Mouse (Mus musculus) ZHBTc4 (cell line): ENCODE data around the gene Slc7a11.

Experiments
- DNase-seq: peaks from one replicate; pipeline ENCODE4 v3.0.0-alpha.2; 2011; ENCODE audit warnings: low read depth, low spot score

The Slc7a11 gene

GRCm38 (mm10) chr3:50186369-50186768 is 257.0 kb downstream of the Slc7a11 start:
- DNase-seq = no peak

GRCm38 (mm10) chr3:50185879-50186278 is 257.5 kb downstream of the Slc7a11 start:
- no peak for DNase-seq

DNA sequence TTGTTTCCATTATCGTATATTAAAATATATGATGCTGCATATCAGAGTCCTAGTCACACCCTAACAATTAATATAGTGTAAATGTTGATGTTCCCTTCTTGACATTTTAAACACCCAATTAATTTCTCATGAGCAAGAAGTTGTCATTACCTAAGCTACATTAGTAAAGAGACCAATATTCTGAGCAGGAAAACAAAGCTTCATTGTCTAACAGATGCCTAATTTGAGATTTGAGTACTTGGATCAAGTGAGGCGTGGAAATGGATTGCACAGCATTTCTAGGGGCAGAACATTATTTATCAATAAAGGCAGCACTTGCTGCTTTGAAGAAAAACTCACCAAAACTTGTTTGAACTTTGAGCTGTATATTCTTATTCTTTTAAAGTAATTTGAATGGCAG is 282.7 kb downstream of the Slc7a11 start:
- no peak for DNase-seq

GRCm38 (mm10) chr3:50144144-50144543 is 299.3 kb downstream of the Slc7a11 start:
- no peak for DNase-seq

- no peak for DNase-seq
Observed at GRCm38 (mm10) chr3:50138319-50138718, 305.1 kb downstream of the Slc7a11 start.

- no peak for DNase-seq
Observed at GRCm38 (mm10) chr3:50132204-50132603, 311.2 kb downstream of the Slc7a11 start.

GRCm38 (mm10) chr3:50130319-50130718 is 313.1 kb downstream of the Slc7a11 start:
- no peak for DNase-seq

DNA sequence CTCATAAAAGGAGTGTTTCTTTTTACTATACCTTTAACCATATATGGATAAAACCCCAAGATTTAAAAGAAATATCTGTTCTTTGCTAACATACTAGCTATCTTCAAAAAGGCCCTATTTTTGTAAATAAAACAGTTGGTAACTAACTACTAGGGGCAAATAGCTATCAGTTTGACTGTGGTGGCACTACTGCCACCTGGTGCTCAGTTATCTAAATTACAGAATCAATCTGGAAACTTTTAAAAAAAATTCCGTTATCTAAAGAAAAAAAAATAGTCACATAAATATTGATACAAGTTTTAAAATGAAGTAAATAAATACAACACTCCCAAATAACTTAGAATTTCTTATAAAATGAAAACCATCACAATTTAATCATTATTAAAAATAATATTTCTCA is 322.4 kb downstream of the Slc7a11 start:
- peak; percentile 11 for DNase-seq

- no peak for DNase-seq
Observed at GRCm38 (mm10) chr3:50116266-50116665, 327.1 kb downstream of the Slc7a11 start.

GRCm38 (mm10) chr3:50105509-50105908 is 337.9 kb downstream of the Slc7a11 start:
- no peak for DNase-seq

DNA sequence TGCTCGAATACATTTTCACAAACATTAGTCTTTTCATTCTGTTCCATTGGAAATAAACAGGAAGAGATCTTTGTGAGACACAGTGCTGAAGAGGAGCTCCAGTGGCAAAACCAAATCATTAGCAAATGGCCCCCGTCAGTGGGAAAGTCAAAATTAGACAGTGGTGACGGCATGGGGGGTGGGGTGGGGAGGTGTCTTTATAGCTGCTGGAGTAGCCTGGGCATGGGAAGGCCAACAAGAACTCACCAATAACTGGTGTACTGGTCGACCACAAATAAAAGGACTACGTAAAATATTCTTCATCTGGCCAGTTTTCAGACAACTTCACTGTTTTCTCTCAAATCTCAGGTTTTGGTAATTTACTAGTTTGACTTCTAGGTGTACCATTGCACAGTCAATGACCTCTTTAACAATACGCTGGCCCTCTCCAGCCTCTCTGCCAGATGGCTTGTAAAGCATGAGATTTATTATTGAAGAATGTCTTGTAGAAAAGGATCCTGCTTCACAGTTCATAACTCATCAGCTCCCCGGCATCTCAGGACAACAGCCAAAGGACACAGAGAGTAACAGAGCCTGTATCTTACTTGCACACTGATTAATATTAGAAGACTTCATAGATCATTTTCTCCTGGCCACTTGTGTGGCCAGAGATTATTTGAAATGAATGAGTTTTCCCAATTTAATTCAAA is 348.9 kb downstream of the Slc7a11 start:
- no peak for DNase-seq

GRCm38 (mm10) chr3:50076979-50077378 is 366.4 kb downstream of the Slc7a11 start:
- DNase-seq = peak; percentile 76

GRCm38 (mm10) chr3:50063396-50063795 is 380.0 kb downstream of the Slc7a11 start:
- DNase-seq = no peak

GRCm38 (mm10) chr3:50044666-50045065 is 398.7 kb downstream of the Slc7a11 start:
- DNase-seq = no peak

DNA sequence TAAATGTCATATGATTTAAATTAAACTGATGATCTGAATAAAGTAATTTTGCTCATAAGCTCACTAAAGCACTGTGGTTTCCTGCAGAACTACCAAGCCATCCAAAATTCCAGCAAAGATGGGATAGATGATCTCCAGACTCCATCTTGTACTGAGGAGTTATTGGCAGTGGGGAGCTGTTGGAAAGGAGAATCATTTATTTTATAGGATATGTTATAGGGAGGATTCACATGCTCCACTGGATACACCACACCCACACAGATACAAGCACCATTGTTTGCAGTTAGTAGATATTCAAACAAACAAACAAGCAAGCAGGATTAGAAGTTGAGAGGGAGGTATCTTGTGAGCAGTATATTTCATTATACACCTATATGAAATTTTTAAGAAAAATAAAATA is 399.3 kb downstream of the Slc7a11 start:
- DNase-seq = no peak

GRCm38 (mm10) chr3:50041141-50041540 is 402.3 kb downstream of the Slc7a11 start:
- no peak for DNase-seq

DNA sequence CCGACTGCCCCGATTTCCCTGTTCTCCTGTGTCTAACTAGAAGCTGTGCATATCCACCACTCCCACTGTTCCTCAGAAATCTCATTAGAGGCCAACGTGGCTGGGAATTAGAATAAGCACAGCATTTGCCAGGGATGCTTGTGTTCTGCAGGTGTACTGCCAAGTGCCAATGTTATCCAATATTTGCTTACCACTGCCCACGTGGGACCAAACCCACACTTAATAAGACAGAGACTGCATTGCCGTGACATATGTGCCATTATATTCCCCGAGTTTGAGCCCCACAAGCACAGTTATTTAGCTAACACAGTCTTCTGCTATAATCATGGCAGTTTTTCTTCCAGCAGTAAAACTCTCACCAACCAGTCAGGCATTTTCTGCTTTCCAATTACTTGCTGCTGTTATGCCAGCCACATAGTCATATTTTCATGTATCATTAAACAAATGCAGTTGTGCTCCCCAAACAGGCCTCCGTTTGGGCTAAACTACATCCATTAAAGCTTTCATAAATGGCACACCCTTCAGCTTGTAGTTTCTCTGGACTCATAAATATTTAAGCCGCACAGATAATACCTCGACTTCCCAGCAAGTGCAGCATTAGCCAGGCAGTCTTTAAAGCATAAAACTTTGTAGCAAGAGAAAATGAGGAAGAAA is 407.4 kb downstream of the Slc7a11 start:
- no peak for DNase-seq

DNA sequence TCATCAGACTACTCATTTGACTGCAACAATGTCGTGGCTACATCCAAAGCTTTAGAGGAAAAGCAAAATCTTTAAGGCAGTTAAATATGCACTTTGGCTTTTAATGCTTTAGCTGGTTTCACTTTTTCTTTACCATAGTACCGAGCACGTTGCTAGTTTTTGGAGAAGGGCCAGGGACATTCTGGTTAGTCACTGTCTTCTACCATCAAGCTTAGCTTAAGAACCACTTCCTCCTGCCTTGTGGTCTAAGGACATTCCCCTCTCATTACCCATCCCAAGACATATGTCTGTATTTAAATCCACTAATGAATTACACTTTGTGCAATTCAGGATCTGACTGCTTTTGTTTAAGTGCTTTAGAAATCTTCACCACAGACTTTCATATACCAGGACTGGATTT is 410.1 kb downstream of the Slc7a11 start:
- DNase-seq = no peak

DNA sequence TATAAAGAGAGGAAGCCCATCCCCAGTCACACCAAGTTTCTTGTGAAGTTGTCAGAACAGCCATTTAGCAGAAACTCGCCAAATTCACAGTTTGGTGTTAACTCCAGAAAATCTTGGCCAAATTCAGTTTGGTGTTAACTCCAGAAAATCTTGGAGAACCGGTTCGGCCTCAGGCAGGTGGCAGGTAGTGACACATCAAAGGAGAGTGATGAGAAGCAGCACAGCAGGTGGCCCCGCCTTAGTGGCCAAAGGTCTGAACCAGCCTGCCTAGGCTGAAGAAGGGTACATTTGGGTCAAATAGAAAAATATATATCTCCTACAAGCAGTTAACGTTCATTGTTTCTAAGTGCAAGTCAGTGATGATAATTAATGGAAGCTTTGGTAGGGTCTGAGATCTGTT is 417.4 kb downstream of the Slc7a11 start:
- DNase-seq = peak; percentile 5

GRCm38 (mm10) chr3:50014396-50014795 is 429.0 kb downstream of the Slc7a11 start:
- no peak for DNase-seq

GRCm38 (mm10) chr3:50012012-50012411 is 431.4 kb downstream of the Slc7a11 start:
- DNase-seq = no peak

- no peak for DNase-seq
Observed at GRCm38 (mm10) chr3:50003970-50004683, 439.3 kb downstream of the Slc7a11 start.

DNA sequence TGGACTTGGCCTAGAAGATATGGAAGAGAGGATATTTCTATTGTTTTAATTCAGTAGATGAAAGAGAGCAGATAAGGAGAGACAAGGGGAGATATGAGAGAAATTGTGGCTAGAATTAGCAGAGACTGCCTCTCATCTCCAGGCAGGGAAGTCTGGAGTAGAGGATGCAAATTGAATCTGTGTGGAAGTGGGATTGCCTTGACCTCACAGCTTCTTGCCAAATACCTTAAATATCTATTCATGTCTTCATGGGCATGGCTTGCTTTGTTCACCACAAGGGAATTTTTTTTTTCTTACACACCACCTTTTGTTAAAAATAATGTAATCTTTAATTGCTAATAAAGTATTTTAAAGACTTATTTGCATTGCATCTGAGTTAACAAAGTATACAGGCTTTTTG is 441.3 kb downstream of the Slc7a11 start:
- DNase-seq = no peak
